Mouse (Mus musculus) spleen, embryonic (tissue): Measurements from ENCODE around the gene Nodal.

Experiments used
- CTCF ChIA-PET: fragments of 350-600 bp; sonication (Branson Sonifier 250); formaldehyde crosslinking; loops from one replicate; lab custom pipeline; 2022; lab: Charles Lee

The Nodal gene

GRCm38 (mm10) chr10:61394476-61395136, 23.2 kb upstream of the Nodal start:
- CTCF ChIA-PET, result no interaction called here

- CTCF ChIA-PET, result interaction anchor here (0.5 kb wide), 1 partner anchor 259 kb away, joined by 12 read pairs; no protein-coding TSS in a partner anchor
Observed at GRCm38 (mm10) chr10:61398125-61398524, 19.6 kb upstream of the Nodal start.

- CTCF ChIA-PET, result interaction anchor here (1.0 kb wide), 1 partner anchor 22 kb away, joined by 3 read pairs; no protein-coding TSS in a partner anchor
Observed at GRCm38 (mm10) chr10:61399156-61399734, 18.5 kb upstream of the Nodal start.

GRCm38 (mm10) chr10:61400407-61400806, 17.4 kb upstream of the Nodal start:
- CTCF ChIA-PET, result no interaction called here

GRCm38 (mm10) chr10:61402480-61402879, 15.3 kb upstream of the Nodal start:
- CTCF ChIA-PET, result no interaction called here

- CTCF ChIA-PET, result no interaction called here
Observed at GRCm38 (mm10) chr10:61402911-61403310, 14.9 kb upstream of the Nodal start.

GRCm38 (mm10) chr10:61405958-61406357, 11.8 kb upstream of the Nodal start:
- CTCF ChIA-PET, result interaction anchor here (0.7 kb wide), 1 partner anchor 1272 kb away, joined by 3 read pairs; no protein-coding TSS in a partner anchor

GRCm38 (mm10) chr10:61409776-61410175, 8.0 kb upstream of the Nodal start:
- CTCF ChIA-PET, result no interaction called here

- CTCF ChIA-PET, result interaction anchor here (0.8 kb wide), 1 partner anchor 17 kb away, joined by 3 read pairs; no protein-coding TSS in a partner anchor
Observed at GRCm38 (mm10) chr10:61410193-61410592, 7.6 kb upstream of the Nodal start.

- CTCF ChIA-PET, result no interaction called here
Observed at GRCm38 (mm10) chr10:61412910-61413625, 4.7 kb upstream of the Nodal start.

- CTCF ChIA-PET, result no interaction called here
Observed at GRCm38 (mm10) chr10:61415240-61415639, 2.5 kb upstream of the Nodal start.

- CTCF ChIA-PET, result no interaction called here
Observed at GRCm38 (mm10) chr10:61415890-61416289, 1.9 kb upstream of the Nodal start.

- CTCF ChIA-PET, result interaction anchor here (0.6 kb wide), 1 partner anchor 597 kb away, joined by 7 read pairs; no protein-coding TSS in a partner anchor
Observed at GRCm38 (mm10) chr10:61416561-61416960, 1.2 kb upstream of the Nodal start.

- CTCF ChIA-PET, result interaction anchor here (0.6 kb wide), 1 partner anchor 596 kb away, joined by 7 read pairs; no protein-coding TSS in a partner anchor
Observed at GRCm38 (mm10) chr10:61417046-61417445, 726 bp upstream of the Nodal start.

GRCm38 (mm10) chr10:61418131-61418900, 544 bp downstream of the Nodal start:
- CTCF ChIA-PET, result no interaction called here

GRCm38 (mm10) chr10:61419146-61419545, 1.4 kb downstream of the Nodal start:
- CTCF ChIA-PET, result interaction anchor here (0.6 kb wide), 1 partner anchor 115 kb away, joined by 5 read pairs; no protein-coding TSS in a partner anchor

- CTCF ChIA-PET, result interaction anchor here (0.6 kb wide), 1 partner anchor 116 kb away, joined by 5 read pairs; no protein-coding TSS in a partner anchor
Observed at GRCm38 (mm10) chr10:61420011-61420410, 2.2 kb downstream of the Nodal start.

GRCm38 (mm10) chr10:61422861-61423260, 5.1 kb downstream of the Nodal start:
- CTCF ChIA-PET, result no interaction called here

- CTCF ChIA-PET, result no interaction called here
Observed at GRCm38 (mm10) chr10:61423289-61423688, 5.5 kb downstream of the Nodal start.

GRCm38 (mm10) chr10:61424500-61424899, 6.7 kb downstream of the Nodal start:
- CTCF ChIA-PET, result no interaction called here

GRCm38 (mm10) chr10:61425047-61425446, 7.3 kb downstream of the Nodal start:
- CTCF ChIA-PET, result no interaction called here
